Mouse (Mus musculus) cerebellum, adult 9-10 months (tissue): ENCODE data around the gene Ttc41.
A peak's percentile ranks its signal among the peaks of the same experiment; 100 is the strongest.

ENCODE experiments used
- DNase-seq: peaks from one replicate; pipeline ENCODE4 v3.0.0; 2022

The Ttc41 gene

GRCm38 (mm10) chr10:86786083-86786482, 80.5 kb downstream of the Ttc41 start:
- no peak for DNase-seq

DNA sequence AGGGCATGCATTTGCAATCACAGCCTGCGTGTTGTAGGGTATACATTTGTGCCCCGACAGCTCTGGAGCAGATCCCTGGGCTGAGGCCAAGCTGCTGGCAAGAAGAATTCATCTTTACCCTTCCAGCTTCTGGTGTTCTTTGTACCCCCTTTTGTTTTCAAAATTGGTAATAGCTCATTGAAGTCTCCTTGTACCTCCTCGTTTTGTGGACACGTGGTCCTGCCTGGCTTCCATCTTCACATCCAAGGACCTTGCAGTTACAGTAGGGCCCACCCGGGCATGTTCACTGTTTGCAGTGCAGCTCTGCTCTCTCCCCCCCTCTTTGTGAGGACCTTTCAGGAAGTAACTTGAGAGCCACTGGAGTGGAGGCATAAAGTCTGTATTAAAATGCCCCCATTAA, 82.6 kb downstream of the Ttc41 start:
- DNase-seq: no peak

DNA sequence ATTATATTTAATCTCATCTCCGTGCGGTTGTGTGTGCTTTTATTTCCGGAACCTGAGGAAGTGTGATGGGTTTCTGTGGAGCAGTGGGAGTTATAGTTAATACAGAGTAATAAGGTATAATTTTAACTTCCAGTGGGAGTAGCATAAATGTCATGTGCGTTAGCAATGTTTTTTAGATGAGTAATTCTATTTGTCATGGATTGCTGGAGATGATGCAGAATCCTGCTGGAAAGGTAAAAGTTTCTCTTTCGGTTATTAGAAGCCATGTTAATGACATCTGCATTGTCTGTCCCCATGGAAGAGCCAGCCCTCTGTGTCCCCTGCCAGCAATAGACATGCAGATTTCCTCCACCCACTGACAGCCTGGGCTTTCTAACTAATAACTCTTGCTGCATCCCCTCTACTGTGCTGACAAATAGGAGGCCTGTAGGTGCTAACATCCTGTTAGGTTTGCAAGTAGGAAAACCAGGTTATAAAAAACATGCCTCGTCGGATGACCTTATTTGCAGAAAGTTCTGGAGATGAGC, 83.6 kb downstream of the Ttc41 start:
- no peak for DNase-seq

DNA sequence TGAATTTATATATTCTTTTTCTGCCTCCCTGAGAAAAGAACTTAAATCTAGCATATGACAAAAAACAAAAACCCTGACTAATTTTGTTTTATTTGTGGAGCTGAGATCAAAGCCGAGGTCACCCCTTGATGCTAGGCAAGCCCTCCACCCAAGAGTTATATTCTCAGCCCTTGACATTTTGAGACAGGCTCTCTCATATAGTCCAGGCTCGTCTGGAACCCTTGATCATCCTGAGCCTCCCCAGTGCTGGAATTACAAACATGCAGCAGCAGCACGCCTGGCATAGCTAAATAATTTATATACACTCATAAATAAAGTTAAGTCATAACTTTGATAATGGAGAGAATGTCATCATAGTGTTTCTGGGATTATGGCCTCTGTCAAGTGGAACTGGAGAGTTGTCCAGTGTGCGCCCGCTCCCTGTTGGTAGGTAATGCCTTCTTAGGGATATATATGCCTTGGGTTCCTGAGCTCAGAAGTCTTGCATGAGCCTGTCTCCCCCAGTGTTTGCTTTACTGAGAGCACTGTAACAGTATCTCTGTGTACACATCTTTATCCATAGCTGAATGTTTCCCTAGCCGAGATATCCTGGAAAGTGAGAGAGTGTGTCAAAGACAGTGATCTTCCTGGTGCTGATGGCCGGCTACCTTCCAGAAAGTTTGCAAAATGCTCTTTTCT, 86.0 kb downstream of the Ttc41 start:
- no peak for DNase-seq

GRCm38 (mm10) chr10:86793509-86793951, 87.9 kb downstream of the Ttc41 start:
- no peak for DNase-seq

DNA sequence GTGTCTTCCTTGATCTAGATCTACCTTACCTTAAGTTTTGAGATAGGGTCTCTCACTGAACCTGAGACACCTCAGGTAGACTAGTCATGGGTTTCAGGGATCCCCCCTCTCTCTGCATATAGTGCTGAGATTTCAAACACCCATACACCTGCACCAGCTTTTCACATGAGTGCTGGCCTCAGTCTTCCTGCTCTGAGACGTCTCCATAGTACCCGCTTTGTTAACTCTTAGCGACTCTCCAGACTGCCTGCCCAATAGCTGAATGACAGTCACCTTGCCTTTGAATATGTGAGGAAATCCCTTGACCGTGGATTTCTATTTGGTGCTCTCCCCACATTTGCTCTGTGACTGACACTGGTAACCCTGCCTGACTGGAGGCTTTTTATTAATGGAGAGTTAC, 88.6 kb downstream of the Ttc41 start:
- no peak for DNase-seq

DNA sequence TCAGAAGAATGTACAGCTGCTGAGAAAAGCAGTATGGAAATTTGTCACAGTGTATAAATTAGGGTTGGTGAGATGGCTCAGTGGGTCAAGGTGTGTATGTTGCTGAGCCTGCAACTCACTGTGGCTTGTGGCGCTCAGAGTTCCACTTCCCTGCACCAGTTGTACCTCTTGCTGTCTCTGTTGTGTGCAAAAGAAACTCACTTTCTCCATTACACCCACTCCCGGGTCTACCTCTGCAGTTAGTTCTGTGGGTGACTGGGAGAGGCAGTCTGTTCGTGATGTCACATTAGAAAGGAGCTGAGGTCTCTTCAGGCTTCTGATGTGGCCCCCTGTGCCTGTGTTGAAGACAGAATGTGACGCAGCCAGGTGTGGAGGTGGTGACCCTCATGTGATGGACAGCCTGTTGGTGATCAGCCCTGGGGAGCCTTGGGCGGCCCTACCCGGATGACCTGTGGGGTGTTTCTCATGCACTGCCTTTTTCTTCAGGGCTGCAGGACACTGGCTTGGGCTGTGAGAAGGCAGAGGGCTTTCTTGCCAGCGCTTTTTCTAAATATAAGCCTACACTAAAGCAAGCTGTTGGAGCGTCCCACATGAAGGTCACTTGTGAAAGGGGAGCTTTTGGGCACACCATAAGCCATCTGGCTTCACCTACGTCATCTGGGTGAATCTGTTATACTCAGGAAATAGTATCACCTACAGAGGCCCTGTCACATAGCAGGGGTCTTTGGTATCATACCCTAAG, 89.4 kb downstream of the Ttc41 start:
- no peak for DNase-seq

- DNase-seq: no peak
Observed at GRCm38 (mm10) chr10:86796073-86796741, 90.6 kb downstream of the Ttc41 start.

DNA sequence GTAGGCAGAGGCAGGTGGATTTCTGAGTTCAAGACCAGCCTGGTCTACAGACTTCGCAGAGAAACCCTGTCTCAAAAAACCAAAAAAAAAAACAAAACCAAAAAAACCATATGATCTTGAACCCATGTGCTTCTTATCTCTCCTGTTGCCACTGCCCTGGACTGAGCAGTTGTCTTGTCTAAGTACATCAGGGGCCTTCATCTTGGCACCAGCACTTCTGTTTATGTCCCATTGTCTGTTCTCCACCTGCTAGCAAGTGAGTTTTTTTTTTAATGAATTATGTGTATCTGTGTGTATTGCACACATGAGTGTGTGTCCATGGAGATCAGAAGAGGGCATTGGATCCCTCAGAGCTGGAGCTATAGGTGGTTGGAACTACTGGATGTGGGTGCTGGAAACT, 101.8 kb downstream of the Ttc41 start:
- DNase-seq: no peak

- DNase-seq: no peak
Observed at GRCm38 (mm10) chr10:86808013-86808758, 102.6 kb downstream of the Ttc41 start.

DNA sequence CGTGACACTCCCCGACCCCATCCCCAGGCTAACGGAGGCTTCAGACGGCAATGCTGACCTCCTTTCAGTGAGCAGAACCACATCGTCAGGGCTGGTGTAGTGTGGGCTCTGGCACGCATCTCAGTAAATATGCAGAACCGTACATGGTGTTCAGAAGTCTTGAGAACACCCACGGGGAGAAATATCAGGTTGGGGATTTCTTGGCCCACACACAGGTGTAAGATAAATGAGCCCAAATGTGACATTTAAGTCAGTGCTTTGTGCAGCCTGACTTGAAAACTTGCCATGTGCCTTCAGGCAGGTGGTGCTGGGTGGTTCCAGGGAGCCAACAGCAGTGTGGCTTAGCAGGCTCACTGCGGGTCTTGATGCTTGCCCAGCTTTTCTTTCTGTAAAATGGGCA, 104.4 kb downstream of the Ttc41 start:
- DNase-seq: peak; percentile 32

GRCm38 (mm10) chr10:86810612-86811011, 105.0 kb downstream of the Ttc41 start:
- no peak for DNase-seq

- no peak for DNase-seq
Observed at GRCm38 (mm10) chr10:86814292-86815131, 108.9 kb downstream of the Ttc41 start.

DNA sequence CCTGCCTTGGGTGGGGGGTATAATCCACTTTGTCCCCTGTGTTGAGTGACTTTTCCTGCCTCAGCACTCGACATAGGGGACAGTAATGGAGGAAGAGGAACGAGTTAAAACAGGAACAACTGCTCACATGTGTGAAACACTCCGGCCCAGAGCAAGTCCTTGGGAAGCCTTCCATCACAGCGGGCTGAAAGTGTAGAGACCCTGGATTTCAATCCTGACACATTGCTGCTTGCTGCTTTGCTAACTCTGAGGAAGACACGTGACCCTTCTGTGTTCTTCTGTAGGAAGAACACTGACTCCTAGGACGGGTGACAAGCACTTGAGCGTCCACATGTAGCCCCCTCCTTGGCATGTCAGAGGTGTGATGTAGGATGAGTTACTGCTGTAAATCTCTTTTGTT, 109.5 kb downstream of the Ttc41 start:
- DNase-seq: no peak

DNA sequence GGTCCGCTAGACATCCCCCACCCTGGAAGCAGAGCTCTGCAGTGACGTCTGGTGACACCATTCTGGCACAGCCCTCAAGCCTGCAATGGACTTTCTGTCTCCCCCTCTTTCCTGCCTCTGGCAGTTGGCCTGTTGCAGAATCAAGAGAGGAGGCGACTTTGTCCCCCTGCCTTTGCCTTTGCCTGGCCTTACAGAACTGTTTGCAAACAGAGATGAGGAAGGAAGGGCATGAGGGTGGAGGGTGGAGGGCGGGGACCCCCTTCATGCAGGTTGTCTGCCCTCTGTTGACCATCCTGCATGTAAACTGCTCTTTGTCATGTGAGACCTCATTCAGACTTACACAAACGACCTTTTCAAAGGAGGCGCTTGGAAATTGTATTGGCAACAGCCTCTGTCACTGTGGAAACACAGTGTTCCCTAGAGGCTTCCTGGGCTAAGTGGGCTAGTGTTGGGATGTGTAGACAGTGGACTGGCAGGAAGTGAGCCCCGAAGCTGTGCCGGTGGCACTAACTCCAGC, 114.1 kb downstream of the Ttc41 start:
- DNase-seq: no peak

DNA sequence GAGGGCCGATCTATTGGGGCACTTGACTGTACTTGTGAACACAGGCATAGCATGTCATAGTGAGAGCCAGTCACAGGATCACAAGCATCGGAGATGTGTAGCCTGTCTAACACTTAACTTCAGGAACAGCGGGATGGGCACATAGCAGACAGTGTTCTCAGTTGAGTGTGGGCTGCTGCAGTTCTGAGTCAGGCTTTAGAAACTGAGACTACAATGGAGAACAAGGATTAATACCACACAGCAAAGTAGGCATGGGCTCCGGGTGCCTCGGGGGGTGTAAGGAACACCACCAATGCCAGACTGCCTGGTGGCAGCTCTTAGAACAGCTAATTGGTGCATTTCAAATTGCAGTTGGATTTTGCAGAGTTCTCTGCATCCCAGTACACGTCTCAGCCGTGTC, 115.4 kb downstream of the Ttc41 start:
- DNase-seq: no peak

DNA sequence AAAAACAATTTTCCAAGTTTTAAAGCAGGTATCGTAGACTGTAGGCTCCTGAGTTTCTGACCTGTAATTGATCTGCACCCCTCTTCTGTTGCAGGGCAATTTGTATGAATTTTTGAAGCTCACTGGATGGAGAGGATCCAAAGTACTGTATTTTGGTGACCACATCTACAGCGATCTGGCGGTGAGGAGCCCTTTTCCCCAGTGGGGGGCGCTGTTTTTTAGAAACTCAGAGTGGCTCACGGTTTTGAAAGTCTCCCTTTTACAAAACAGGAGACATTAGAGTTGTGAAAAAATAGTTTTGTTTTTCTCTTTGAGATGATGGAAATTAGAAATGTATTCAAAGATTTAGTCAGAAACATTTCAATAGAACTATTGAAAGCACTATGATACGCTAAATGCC, 118.5 kb downstream of the Ttc41 start:
- DNase-seq: no peak

DNA sequence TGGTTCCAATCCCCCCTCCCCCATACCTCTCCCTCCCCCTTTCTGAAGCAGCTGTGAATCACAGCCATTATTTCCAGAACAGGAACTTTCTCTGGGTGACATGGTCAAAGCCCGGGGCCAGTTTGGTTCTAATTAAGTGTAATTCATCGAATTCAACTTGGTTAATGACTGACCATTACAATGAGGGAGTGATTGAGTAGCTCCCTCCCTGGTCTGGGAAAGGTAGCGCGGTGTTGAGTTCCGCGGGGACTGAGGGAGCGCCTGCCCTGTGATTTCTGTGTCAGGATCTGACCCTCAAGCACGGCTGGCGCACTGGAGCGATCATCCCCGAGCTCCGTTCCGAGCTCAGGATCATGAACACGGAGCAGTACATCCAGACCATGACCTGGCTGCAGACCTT, 119.3 kb downstream of the Ttc41 start:
- DNase-seq: no peak

GRCm38 (mm10) chr10:86825871-86826522, 120.4 kb downstream of the Ttc41 start:
- DNase-seq: peak; percentile 79
